Mouse (Mus musculus): ENCODE data around the gene Cuta. TPM values are rescaled to one million over a fixed set of nuclear protein-coding genes. Genes with fewer than 3 reads are reported as not detected.
"Not testable (repeated sequence)": the region's sequence is repeated elsewhere in the genome, so short reads cannot be mapped to it uniquely, and the experiment has no call there.

Gene Cuta
- 152 and 161 TPM in 2 replicates for polyA plus RNA-seq (2014; fragmentation: Nextera tagmentation; extraction: Ambion mirVana)

DNA sequence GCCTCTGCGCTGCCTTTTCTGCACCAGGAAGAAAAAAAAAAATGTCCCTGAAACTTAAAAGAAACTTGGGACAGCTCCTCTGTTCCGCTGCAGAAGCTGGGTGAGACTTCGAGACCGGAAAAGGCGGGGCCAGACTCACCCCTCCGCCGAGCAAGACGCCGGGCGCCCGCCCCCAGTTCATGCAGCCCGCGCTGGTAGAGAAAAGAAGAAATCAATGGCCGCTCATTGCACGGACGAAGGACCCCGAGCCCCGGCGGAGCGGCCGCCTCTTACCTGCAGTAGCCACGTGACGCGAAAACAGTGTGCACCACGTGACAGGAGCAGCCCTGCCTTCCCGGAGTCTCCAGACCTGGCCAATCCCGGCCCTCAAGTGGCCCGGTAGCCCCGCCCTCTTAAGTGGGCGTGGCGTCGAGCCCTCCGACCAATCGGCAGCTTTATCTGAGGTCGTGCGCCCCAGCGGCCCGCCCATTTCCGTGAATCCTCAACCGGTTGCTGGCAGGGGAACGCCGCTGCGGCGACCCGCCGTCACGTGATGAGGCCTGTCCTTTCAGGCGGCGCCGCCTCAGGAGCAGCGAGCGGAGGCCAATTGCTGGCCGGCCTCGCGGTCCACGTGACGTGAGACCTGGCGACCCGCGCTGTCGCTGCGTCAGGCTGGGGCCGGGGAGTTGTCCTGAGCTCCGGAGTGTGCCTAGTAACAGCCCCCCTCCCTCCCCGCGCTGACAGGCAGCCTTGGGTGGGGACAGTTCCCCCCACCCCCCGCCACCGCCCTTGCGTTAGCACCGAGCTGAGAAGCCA is at the start of gene Cuta:
Gene Cuta (minus strand): TSS at position 392 of the 795 bp plus-strand sequence.
- Histone ChIP-seq H3K36me3 (ENCODE audit: control insufficient read depth, insufficient read depth, low read length) (peaks cover 15% of the 10 kb centered on the region), H3K9me3 (ENCODE audit: control insufficient read depth, low read depth, low read length) (no peaks in the 10 kb centered on the region), H3K27ac (ENCODE audit: low read length) (peak within 1 kb of the TSS; percentile 96), H3K4me1 (ENCODE audit: control insufficient read depth, insufficient read depth, low read length) (peaks cover 26% of the 10 kb centered on the region), H3K9ac (replicated peaks; ENCODE audit: low read depth, low read length) (peak within 1 kb of the TSS; percentile 63), H3K4me2 (replicated peaks; ENCODE audit: low read depth, low read length) (peak within 1 kb of the TSS; percentile 98), H3K4me3 (ENCODE audit: low read depth, low read length) (peak within 1 kb of the TSS; percentile 66), H3K27me3 (ENCODE audit: control insufficient read depth, insufficient read depth, low read length) (no peaks in the 10 kb centered on the region)
- ATAC-seq (ENCODE audit: insufficient number of reproducible peaks, insufficient read depth, low FRiP score, low read depth), result peak; percentile 94
- under 1% methylated on average over 70 of the region's 70 CpGs for WGBS

DNA sequence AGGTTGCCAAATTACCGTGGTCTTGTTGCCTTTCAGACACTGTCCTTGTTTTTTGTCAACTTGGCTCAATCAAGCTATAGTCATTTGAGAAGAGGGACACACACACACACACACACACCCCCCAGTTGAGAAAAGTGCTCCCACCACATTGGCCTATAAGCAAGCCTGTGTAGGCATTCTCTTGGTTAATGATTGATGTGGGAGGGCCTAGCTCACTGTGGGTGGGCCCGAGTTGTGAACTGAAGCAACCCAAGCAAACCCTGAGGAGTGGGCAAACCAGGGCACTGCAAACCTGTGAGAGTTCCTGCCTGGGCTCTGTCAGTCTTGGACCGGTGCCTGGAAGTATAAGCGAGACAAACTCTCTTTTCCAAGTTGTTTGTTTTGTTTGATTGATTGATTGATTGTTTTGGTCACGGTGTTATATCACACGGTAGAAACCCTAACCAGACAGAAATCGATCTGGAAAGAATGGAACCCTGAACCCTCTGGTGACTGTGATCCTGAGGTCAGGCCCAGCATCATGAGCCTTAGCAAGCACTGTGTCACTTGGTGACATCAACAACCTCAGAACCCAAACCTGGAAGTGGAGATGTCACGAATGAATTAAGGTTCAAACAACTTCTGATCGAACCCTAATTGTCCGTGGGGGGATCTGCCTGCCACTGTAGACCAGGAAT is 46.3 kb upstream of the Cuta start:
- Histone ChIP-seq H3K4me3 (ENCODE audit: low read depth, low read length) (no peak overlapping the region), H3K27ac (ENCODE audit: low read length) (no peak overlapping the region), H3K4me1 (ENCODE audit: control insufficient read depth, insufficient read depth, low read length) (no peaks in the 10 kb centered on the region), H3K27me3 (ENCODE audit: control insufficient read depth, insufficient read depth, low read length) (no peaks in the 10 kb centered on the region), H3K4me2 (replicated peaks; ENCODE audit: low read depth, low read length) (no peak overlapping the region), H3K9me3 (ENCODE audit: control insufficient read depth, low read depth, low read length) (no peaks in the 10 kb centered on the region), H3K9ac (replicated peaks; ENCODE audit: low read depth, low read length) (no peak overlapping the region), H3K36me3 (ENCODE audit: control insufficient read depth, insufficient read depth, low read length) (no peaks in the 10 kb centered on the region)
- no peak for ATAC-seq (ENCODE audit: insufficient number of reproducible peaks, insufficient read depth, low FRiP score, low read depth)
- 69% methylated on average over 10 of the region's 10 CpGs for WGBS

GRCm38 (mm10) chr17:26983382-26983781 is 44.0 kb upstream of the Cuta start:
- no peak overlapping the region for H3K4me2 ChIP-seq (replicated peaks; ENCODE audit: low read depth, low read length)
- no peak overlapping the region for H3K4me3 ChIP-seq (ENCODE audit: low read depth, low read length)
- ATAC-seq (ENCODE audit: insufficient number of reproducible peaks, insufficient read depth, low FRiP score, low read depth), result no peak
- peaks cover under 1% of the 10 kb centered on the region; the same call in 1 of the 2 replicates for H3K36me3 ChIP-seq (ENCODE audit: control insufficient read depth, insufficient read depth, low read length)
- no peak overlapping the region for H3K9ac ChIP-seq (replicated peaks; ENCODE audit: low read depth, low read length)
- H3K27me3 ChIP-seq (ENCODE audit: control insufficient read depth, insufficient read depth, low read length), result no peaks in the 10 kb centered on the region
- no peaks in the 10 kb centered on the region for H3K4me1 ChIP-seq (ENCODE audit: control insufficient read depth, insufficient read depth, low read length)
- no peak overlapping the region for H3K27ac ChIP-seq (ENCODE audit: low read length)
- 69% methylated on average over 4 of the region's 4 CpGs for WGBS
- no peaks in the 10 kb centered on the region for H3K9me3 ChIP-seq (ENCODE audit: control insufficient read depth, low read depth, low read length)

GRCm38 (mm10) chr17:26981050-26981449 is 41.7 kb upstream of the Cuta start:
- Histone ChIP-seq H3K4me3 (ENCODE audit: low read depth, low read length) (no peak overlapping the region), H3K9ac (replicated peaks; ENCODE audit: low read depth, low read length) (no peak overlapping the region), H3K27ac (ENCODE audit: low read length) (peak overlapping the region; percentile 10; the same call in 1 of the 2 replicates), H3K27me3 (ENCODE audit: control insufficient read depth, insufficient read depth, low read length) (no peaks in the 10 kb centered on the region), H3K9me3 (ENCODE audit: control insufficient read depth, low read depth, low read length) (no peaks in the 10 kb centered on the region), H3K36me3 (ENCODE audit: control insufficient read depth, insufficient read depth, low read length) (peaks cover 16% of the 10 kb centered on the region), H3K4me2 (replicated peaks; ENCODE audit: low read depth, low read length) (no peak overlapping the region), H3K4me1 (ENCODE audit: control insufficient read depth, insufficient read depth, low read length) (no peaks in the 10 kb centered on the region)
- no peak for ATAC-seq (ENCODE audit: insufficient number of reproducible peaks, insufficient read depth, low FRiP score, low read depth)
- 53% methylated on average over 2 of the region's 2 CpGs for WGBS

DNA sequence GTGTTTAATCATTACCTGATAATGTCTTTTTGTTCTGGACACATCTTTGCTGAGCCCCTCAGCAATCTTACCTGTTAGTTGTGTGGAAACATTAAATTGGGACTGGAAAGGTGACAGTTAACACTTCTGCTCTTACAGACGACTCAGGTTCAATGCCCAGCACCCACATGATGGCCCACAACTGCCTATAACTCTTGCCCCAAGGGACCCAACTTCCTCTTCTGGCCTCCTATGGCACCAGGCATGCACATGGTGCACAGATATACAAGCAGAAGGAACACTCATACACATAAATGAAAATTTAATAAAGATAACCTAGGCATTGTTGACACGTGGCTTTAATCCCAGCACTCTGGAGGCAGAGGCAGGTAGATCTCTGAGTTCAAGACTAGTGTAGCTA is 40.1 kb upstream of the Cuta start:
- Histone ChIP-seq H3K36me3 (ENCODE audit: control insufficient read depth, insufficient read depth, low read length) (peaks cover 30% of the 10 kb centered on the region), H3K27ac (ENCODE audit: low read length) (no peak overlapping the region), H3K9ac (replicated peaks; ENCODE audit: low read depth, low read length) (no peak overlapping the region), H3K4me2 (replicated peaks; ENCODE audit: low read depth, low read length) (no peak overlapping the region), H3K9me3 (ENCODE audit: control insufficient read depth, low read depth, low read length) (no peaks in the 10 kb centered on the region), H3K4me1 (ENCODE audit: control insufficient read depth, insufficient read depth, low read length) (no peaks in the 10 kb centered on the region), H3K27me3 (ENCODE audit: control insufficient read depth, insufficient read depth, low read length) (no peaks in the 10 kb centered on the region), H3K4me3 (ENCODE audit: low read depth, low read length) (no peak overlapping the region)
- no peak for ATAC-seq (ENCODE audit: insufficient number of reproducible peaks, insufficient read depth, low FRiP score, low read depth)
- WGBS, result 80% methylated on average over 2 of the region's 2 CpGs

GRCm38 (mm10) chr17:26977354-26977753 is 38.0 kb upstream of the Cuta start:
- not testable (repeated sequence) for H3K9ac ChIP-seq (replicated peaks; ENCODE audit: low read depth, low read length); ATAC-seq (ENCODE audit: insufficient number of reproducible peaks, insufficient read depth, low FRiP score, low read depth); H3K4me1 ChIP-seq (ENCODE audit: control insufficient read depth, insufficient read depth, low read length); H3K4me3 ChIP-seq (ENCODE audit: low read depth, low read length); H3K4me2 ChIP-seq (replicated peaks; ENCODE audit: low read depth, low read length); H3K27me3 ChIP-seq (ENCODE audit: control insufficient read depth, insufficient read depth, low read length); H3K27ac ChIP-seq (ENCODE audit: low read length); H3K9me3 ChIP-seq (ENCODE audit: control insufficient read depth, low read depth, low read length)
- H3K36me3 ChIP-seq (ENCODE audit: control insufficient read depth, insufficient read depth, low read length), result peaks cover 31% of the 10 kb centered on the region
- 84% methylated on average over 6 of the region's 6 CpGs for WGBS

GRCm38 (mm10) chr17:26975415-26975814 is 36.0 kb upstream of the Cuta start:
- Histone ChIP-seq H3K4me2 (replicated peaks; ENCODE audit: low read depth, low read length) (no peak overlapping the region), H3K9ac (replicated peaks; ENCODE audit: low read depth, low read length) (no peak overlapping the region), H3K4me3 (ENCODE audit: low read depth, low read length) (no peak overlapping the region), H3K36me3 (ENCODE audit: control insufficient read depth, insufficient read depth, low read length) (peaks cover 31% of the 10 kb centered on the region), H3K4me1 (ENCODE audit: control insufficient read depth, insufficient read depth, low read length) (peaks cover 18% of the 10 kb centered on the region; the same call in 1 of the 2 replicates), H3K27me3 (ENCODE audit: control insufficient read depth, insufficient read depth, low read length) (no peaks in the 10 kb centered on the region), H3K27ac (ENCODE audit: low read length) (no peak overlapping the region), H3K9me3 (ENCODE audit: control insufficient read depth, low read depth, low read length) (no peaks in the 10 kb centered on the region)
- no peak for ATAC-seq (ENCODE audit: insufficient number of reproducible peaks, insufficient read depth, low FRiP score, low read depth)

- no peaks in the 10 kb centered on the region for H3K9me3 ChIP-seq (ENCODE audit: control insufficient read depth, low read depth, low read length)
- H3K36me3 ChIP-seq (ENCODE audit: control insufficient read depth, insufficient read depth, low read length), result peaks cover 31% of the 10 kb centered on the region
- H3K27me3 ChIP-seq (ENCODE audit: control insufficient read depth, insufficient read depth, low read length), result no peaks in the 10 kb centered on the region
- ATAC-seq (ENCODE audit: insufficient number of reproducible peaks, insufficient read depth, low FRiP score, low read depth), result no peak
- H3K9ac ChIP-seq (replicated peaks; ENCODE audit: low read depth, low read length), result no peak overlapping the region
- H3K4me1 ChIP-seq (ENCODE audit: control insufficient read depth, insufficient read depth, low read length), result peaks cover 18% of the 10 kb centered on the region; the same call in 1 of the 2 replicates
- 93% methylated on average over 15 of the region's 15 CpGs for WGBS
- H3K27ac ChIP-seq (ENCODE audit: low read length), result no peak overlapping the region
- H3K4me2 ChIP-seq (replicated peaks; ENCODE audit: low read depth, low read length), result no peak overlapping the region
- H3K4me3 ChIP-seq (ENCODE audit: low read depth, low read length), result no peak overlapping the region
Measured at GRCm38 (mm10) chr17:26974547-26974946, 35.2 kb upstream of the Cuta start.

Data from stomach, embryonic 14.5 days (tissue).